Mouse (Mus musculus) midbrain, postnatal 0 days (tissue): ENCODE results near the gene Slc25a13. TPM values are rescaled to one million over a fixed set of nuclear protein-coding genes. Genes with fewer than 3 reads are reported as not detected.

ENCODE experiments used
- ATAC-seq: fragments of 200-750 bp; cut with Nextera tagmentation; 2 replicates; pipeline ENCODE4 v1.8.0; 2017; ENCODE audit warnings: moderate number of reproducible peaks, mild to moderate bottlenecking, moderate TSS enrichment, moderate library complexity; ENCODE audit not compliant: low FRiP score
- DNase-seq: peaks from one replicate; pipeline ENCODE4 v3.0.0-alpha.2; 2015; ENCODE audit warnings: low spot score
- H3K27ac ChIP-seq: fragments of 300-500 bp; sonication (generic); 2 replicates; pipeline ENCODE4 v1.5.1; 2014; ENCODE audit warnings: low read depth, mild to moderate bottlenecking, low read length, mixed read lengths
- H3K27me3 ChIP-seq: fragments of 300-500 bp; sonication (generic); 2 replicates; pipeline ENCODE4 v1.6.1; 2014; ENCODE audit warnings: low read length, control low read depth, mixed read lengths; ENCODE audit not compliant: insufficient read depth
- H3K36me3 ChIP-seq: fragments of 300-500 bp; sonication (generic); 2 replicates; pipeline ENCODE4 v1.6.1; 2014; ENCODE audit warnings: low read length, control low read depth, mixed read lengths; ENCODE audit not compliant: insufficient read depth
- H3K4me1 ChIP-seq: fragments of 300-500 bp; sonication (generic); 2 replicates; pipeline ENCODE4 v1.6.1; 2014; ENCODE audit warnings: mild to moderate bottlenecking, control low read depth, antibody characterized with exemption, low read length, mixed read lengths; ENCODE audit not compliant: insufficient read depth
- H3K4me2 ChIP-seq: fragments of 300-500 bp; sonication (generic); 2 replicates; pipeline ENCODE4 v1.6.1; 2014; ENCODE audit warnings: low read depth, mild to moderate bottlenecking, low read length, mixed read lengths; ENCODE audit not compliant: poor library complexity, severe bottlenecking
- H3K4me3 ChIP-seq: fragments of 300-500 bp; sonication (generic); 2 replicates; pipeline ENCODE4 v1.5.1; 2014; ENCODE audit warnings: low read depth, mild to moderate bottlenecking, low read length, moderate library complexity
- H3K9ac ChIP-seq: fragments of 300-500 bp; sonication (generic); replicated peaks from 2 replicates; pipeline ENCODE4 v1.6.1; 2014; ENCODE audit warnings: mild to moderate bottlenecking, low read length, moderate library complexity, mixed read lengths; ENCODE audit not compliant: poor library complexity, severe bottlenecking
- H3K9me3 ChIP-seq: fragments of 300-500 bp; sonication (generic); 2 replicates; pipeline ENCODE4 v1.6.1; 2016; ENCODE audit warnings: low read length, control low read depth
- CTCF ChIP-seq: IDR thresholded peaks from 2 replicates; pipeline ENCODE4 v1.5.1; 2016; ENCODE audit warnings: antibody characterized with exemption, mild to moderate bottlenecking
- WGBS: fragments of 180-500 bp; shearing (Covaris S2); extraction: QIAGEN DNeasy Blood & Tissue Kit; methylation state at CpG from one replicate; pipeline ENCODE4 v1.1.7; 2014; 5-methylcytosine and 5-hydroxymethylcytosine counted together
- polyA plus RNA-seq: library from polyadenylated mRNA; unstranded; fragments of >200 nt; fragmentation: Nextera tagmentation; extraction: Ambion mirVana; gene quantifications from 2 replicates; pipeline ENCODE4 v1.2.1, GENCODE M21; 2015
- total RNA-seq: library from RNA; depleted of rRNA; stranded (reverse); fragments of >200 nt; gene quantifications from 2 replicates; pipeline ENCODE4 v1.2.3, GENCODE M21; 2014

Gene Slc25a13
- total and polyA plus RNA-seq, 2 experiments from 2014 or later, result 2.1 to 2.4 TPM

DNA sequence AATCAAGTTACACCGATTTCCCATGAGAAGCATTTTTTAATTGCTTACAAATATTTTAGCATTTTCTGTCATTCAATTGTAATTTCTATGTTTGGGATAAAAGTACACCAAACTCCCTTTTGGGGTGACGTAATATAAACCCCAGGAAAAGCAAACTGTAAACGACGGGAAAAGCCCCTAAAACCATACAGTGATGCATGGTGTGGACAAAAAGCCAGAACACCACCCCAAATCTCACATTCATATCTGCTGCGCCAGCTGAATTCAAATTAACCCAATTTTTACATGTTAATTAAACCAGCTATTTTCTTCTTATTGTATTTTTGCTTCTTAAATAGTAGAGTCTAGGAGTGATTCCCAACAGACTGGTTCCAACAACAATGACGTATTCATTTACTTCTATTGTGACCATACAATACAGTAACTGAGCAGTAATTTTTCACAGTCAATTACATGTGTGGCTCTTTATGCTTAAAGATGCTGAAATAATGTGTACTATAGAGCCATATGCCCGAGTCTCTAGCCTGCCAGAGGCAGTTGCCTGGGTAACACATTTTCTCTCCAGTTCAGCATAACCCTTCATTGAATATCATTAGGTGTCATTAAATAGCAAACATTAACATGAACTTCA is 53.9 kb downstream of the Slc25a13 start:
- no peak for TF ChIP-seq CTCF
- no peaks in the 10 kb centered on the region for H3K4me1 ChIP-seq
- no peaks in the 10 kb centered on the region for H3K27me3 ChIP-seq
- no peaks in the 10 kb centered on the region for H3K9me3 ChIP-seq
- no peak overlapping the region for H3K4me3 ChIP-seq
- H3K36me3 ChIP-seq, result no peaks in the 10 kb centered on the region
- DNase-seq, result peak; percentile 64
- no peak overlapping the region for H3K4me2 ChIP-seq
- H3K27ac ChIP-seq, result no peak overlapping the region
- no peak overlapping the region for H3K9ac ChIP-seq
- WGBS, result 49% methylated on average over 7 of the region's 7 CpGs
- no peak for ATAC-seq

DNA sequence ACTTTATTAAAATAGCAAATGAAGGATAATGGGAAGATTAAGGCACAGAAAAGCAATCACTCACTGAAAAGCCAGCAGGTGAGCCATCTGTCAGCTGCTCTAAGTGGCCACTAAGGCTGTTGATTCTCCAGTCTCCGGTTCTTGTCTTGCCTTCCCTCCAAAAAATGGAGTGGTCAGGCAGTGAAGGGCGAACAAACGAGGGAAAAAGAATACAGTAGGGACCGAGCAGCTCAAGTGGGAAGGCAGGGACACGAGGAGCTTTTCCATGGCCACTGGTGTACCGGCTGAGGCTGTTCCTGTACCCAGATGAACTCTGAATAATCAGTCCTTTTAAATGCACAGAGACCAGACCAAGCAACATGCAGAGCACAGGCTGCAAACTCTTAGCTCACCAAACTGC is 54.8 kb downstream of the Slc25a13 start:
- no peak for ATAC-seq

DNA sequence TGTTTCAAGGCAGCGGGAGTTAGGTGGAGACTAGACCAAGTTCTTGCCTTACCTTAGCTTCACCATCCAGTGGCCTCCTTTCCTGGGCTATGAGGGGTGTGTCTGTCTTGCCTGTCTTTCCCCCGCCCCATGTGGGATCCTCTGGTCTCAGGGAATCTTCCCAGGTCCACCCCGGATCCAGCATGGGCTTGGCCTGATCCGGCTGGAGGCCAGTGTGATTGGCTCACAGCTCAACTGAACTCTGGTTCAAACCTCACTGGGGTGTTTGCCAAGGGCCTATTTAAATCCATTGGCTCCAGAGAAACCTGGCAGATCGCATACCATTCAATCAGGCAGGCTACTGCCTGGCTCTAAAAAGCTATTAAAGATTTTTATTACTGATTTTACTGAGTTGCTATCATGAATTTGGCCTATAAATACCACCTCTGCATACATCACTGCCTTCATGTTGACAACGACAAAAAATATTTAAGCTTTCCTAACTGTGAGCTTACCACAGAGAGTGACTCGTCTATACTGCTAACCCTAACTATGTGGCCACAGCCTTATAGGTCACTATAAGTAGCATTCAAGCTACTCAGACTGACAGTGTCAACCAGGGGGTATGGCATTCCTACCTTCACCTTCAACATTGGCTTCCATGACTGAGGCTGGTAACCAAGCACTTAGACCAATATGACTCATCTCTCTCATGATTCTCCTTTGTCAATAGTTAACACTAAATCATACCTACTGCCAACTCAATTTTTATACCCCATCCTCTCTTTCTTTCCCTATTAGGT is 56.1 kb downstream of the Slc25a13 start:
- H3K27ac ChIP-seq, result no peak overlapping the region
- no peak for TF ChIP-seq CTCF
- no peak overlapping the region for H3K4me3 ChIP-seq
- no peaks in the 10 kb centered on the region for H3K36me3 ChIP-seq
- 88% methylated on average over 7 of the region's 7 CpGs for WGBS
- H3K4me2 ChIP-seq, result no peak overlapping the region
- H3K9me3 ChIP-seq, result no peaks in the 10 kb centered on the region
- H3K9ac ChIP-seq, result no peak overlapping the region
- ATAC-seq (no peak), DNase-seq (peak; percentile 19)
- no peaks in the 10 kb centered on the region for H3K4me1 ChIP-seq
- H3K27me3 ChIP-seq, result no peaks in the 10 kb centered on the region

More for the DNA sequence above, 54.8 kb downstream of the Slc25a13 start:
- no peaks in the 10 kb centered on the region for H3K27me3 ChIP-seq
- H3K9me3 ChIP-seq, result no peaks in the 10 kb centered on the region
- H3K9ac ChIP-seq, result no peak overlapping the region
- H3K4me3 ChIP-seq, result no peak overlapping the region
- H3K27ac ChIP-seq, result no peak overlapping the region
- 27% methylated on average over 6 of the region's 6 CpGs for WGBS
- TF ChIP-seq CTCF, result no peak
- H3K4me1 ChIP-seq, result no peaks in the 10 kb centered on the region
- no peak for DNase-seq
- no peaks in the 10 kb centered on the region for H3K36me3 ChIP-seq
- H3K4me2 ChIP-seq, result no peak overlapping the region

DNA sequence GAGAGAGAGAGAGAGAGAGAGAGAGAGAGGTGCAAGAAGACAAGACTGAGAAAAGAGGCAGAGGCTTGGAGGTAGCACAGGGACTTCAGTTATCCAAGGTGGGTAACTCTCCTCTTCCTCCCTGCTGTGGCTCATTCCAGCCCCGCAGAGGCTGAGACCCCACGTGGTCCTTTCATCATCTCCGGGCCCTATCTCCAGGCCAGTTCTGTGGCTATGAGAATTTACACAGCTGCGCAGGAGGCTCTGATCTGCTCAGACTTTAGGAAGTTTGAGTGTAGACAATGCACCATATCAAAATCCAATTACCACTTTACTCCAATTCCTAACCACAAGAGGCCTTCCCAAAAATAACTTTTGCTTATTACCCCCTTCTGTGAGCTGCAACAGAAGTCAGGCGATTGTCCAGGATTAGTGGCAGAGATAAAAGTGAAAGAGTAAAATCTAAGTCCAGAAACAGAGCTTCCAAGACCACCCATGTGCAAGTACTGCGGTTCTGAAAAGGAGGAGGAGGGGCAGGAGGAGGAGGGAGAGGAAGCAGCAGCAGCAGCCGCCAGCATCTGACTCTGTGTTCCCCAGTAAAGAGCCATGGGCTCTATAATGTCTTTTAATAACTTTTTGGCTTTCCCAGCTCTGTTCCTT is 57.6 kb downstream of the Slc25a13 start:
- peak; percentile 17 for DNase-seq
- Histone ChIP-seq H3K36me3 (no peaks in the 10 kb centered on the region), H3K4me3 (no peak overlapping the region), H3K9ac (no peak overlapping the region), H3K9me3 (no peaks in the 10 kb centered on the region), H3K27ac (no peak overlapping the region), H3K27me3 (no peaks in the 10 kb centered on the region), H3K4me1 (no peaks in the 10 kb centered on the region), H3K4me2 (no peak overlapping the region)
- 5% methylated on average over 7 of the region's 7 CpGs for WGBS
- TF ChIP-seq CTCF, result no peak
- ATAC-seq, result no peak

DNA sequence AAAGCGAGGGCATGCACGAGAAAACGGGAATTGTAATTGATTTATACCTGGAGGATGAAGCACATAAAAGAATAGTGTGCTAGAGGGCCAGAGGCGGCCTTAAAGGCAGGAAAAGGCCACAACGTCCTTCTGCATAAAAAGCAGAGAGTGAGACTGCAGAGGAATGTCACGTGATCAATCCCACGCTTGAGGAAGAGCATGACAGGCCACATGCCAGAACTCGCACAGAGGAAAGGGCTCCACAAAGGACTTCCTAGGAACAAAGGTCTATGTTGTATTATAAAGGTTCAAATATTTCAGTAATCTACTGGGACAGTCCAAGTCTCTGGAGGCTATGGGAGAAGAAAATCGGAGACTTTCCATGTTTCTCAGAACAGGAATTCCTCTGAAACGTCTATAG is 63.5 kb downstream of the Slc25a13 start:
- no peaks in the 10 kb centered on the region for H3K4me1 ChIP-seq
- 64% methylated on average over 10 of the region's 10 CpGs for whole genome bisulfite sequencing
- H3K9ac ChIP-seq, result no peak overlapping the region
- ATAC-seq, result no peak
- H3K4me2 ChIP-seq, result no peak overlapping the region
- H3K4me3 ChIP-seq, result no peak overlapping the region
- no peaks in the 10 kb centered on the region for H3K27me3 ChIP-seq
- H3K27ac ChIP-seq, result no peak overlapping the region
- H3K9me3 ChIP-seq, result no peaks in the 10 kb centered on the region
- H3K36me3 ChIP-seq, result no peaks in the 10 kb centered on the region
- no peak for DNase-seq
- no peak for TF ChIP-seq CTCF

DNA sequence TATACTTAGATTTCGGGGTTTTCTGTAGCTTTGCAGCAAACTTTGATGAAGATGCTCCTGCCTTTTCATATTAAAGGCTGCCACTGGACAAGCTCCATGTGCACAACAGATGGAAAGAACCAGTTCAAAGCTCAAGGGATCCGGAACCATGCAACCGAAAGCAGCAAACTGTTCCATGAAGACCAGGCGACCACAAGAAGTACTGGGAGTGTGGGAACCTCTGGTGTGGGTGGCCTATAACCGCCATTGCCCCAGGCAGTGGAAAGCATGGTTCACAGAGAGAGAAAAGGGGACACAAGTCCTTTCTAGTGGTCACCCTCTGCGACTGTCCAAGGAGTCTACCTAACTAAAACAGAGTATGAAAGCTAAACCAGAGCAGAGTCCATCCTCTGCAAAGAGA is 66.2 kb downstream of the Slc25a13 start:
- no peak for DNase-seq
- no peaks in the 10 kb centered on the region for H3K9me3 ChIP-seq
- no peak overlapping the region for H3K4me3 ChIP-seq
- no peak overlapping the region for H3K27ac ChIP-seq
- H3K4me2 ChIP-seq, result no peak overlapping the region
- no peak for TF ChIP-seq CTCF
- H3K36me3 ChIP-seq, result no peaks in the 10 kb centered on the region
- no peak for ATAC-seq
- H3K27me3 ChIP-seq, result no peaks in the 10 kb centered on the region
- 95% methylated on average over 6 of the region's 6 CpGs for WGBS
- no peaks in the 10 kb centered on the region for H3K4me1 ChIP-seq
- no peak overlapping the region for H3K9ac ChIP-seq
